Mouse (Mus musculus): ENCODE results near the gene Olfr573-ps1.

Gene Olfr573-ps1

DNA sequence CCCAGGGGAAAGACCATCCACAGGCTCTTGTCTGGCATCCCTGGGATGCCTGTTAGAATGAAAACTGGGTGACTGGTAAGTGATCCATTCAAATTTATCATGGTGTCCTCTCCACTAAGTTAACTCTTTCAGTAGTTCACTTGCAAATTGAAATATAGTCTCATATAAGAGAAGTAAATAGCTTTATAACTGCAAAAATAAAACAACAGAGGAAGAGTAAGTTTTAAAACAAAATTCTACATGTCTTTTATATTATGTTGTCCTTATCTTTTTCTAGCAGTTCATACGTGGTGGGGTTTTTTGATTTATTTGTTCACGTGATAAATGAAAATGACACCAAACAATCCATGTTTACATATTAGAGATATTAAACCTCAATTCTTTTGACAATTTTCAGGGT, at the start of gene Olfr573-ps1:
Gene Olfr573-ps1 (minus strand): TSS at position 101 of the 400 bp plus-strand sequence.
- DNase-seq, result no peak

- no peak for DNase-seq
These were observed 46.8 kb upstream of the Olfr573-ps1 start, which contains the start of gene Olfr578 for GRCm38 (mm10) chr7:102989224-102989623. Gene Olfr578, minus strand, starts transcription at chr7:102989324.

GRCm38 (mm10) chr7:102975843-102976242, 33.5 kb upstream of the Olfr573-ps1 start, which contains the start of gene Olfr577:
Gene Olfr577, minus strand, starts transcription at chr7:102975943.
- DNase-seq, result no peak

DNA sequence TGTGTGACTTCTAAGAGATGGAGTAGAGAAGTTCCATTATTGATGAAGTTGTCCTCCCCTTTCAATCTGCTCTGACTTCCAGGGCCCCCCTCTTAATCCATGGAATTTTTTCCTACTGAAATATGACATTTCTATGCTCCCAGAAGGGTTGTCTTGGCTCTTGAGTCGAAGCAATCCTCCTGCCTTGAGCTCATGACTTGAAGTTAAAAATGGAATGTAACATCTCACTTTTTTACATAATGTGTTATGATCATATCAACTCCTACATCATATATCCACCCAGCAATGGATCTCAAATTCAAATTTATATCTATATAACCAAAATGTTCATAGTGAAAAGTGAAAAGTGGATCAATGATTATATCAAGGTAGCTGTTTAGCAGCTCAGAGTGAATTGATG, 32.0 kb upstream of the Olfr573-ps1 start:
- DNase-seq, result no peak

DNA sequence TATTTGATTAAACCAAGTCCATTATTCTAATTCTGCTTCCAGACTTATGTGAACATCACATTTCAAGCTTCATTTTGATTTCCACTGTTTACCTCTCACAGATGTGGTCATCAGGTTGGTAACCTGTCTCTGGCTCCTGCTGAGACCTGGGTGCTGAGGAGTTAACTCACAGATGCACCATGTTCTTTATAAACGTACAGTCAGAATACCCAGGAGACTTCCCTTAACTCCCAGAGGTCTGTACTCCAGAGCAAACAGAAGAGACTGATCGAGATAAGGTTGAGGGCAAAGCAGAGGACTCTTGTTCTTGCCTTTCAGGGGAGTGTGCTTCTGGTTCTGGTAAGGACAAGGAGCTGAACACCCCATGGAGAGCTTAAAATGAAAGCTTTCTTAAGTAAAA, 20.0 kb upstream of the Olfr573-ps1 start, which contains the start of gene Olfr576:
Gene Olfr576 (plus strand): TSS at position 301 of the 400 bp plus-strand sequence.
- no peak for DNase-seq

DNA sequence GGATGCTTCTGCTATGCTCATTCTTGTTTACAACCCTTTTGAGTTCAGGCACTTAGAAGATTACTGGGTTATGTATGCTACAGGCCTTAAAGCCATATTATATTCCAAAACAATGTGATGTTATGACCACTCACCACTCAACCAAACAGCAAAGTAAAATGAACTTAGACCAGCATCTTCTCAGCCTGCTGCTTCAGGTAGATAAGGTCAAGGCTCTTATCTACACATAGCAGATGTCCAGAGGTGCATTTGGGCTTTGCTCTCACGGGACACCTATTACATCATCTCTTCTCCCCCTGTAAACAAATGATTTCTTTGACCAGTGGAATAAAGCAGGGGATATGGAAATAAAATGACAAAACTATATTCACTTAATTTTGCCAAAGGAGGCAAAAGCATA, 16.2 kb upstream of the Olfr573-ps1 start, which contains the start of gene Olfr575:
Gene Olfr575 (minus strand): TSS at position 183 of the 400 bp plus-strand sequence.
- no peak for DNase-seq

DNA sequence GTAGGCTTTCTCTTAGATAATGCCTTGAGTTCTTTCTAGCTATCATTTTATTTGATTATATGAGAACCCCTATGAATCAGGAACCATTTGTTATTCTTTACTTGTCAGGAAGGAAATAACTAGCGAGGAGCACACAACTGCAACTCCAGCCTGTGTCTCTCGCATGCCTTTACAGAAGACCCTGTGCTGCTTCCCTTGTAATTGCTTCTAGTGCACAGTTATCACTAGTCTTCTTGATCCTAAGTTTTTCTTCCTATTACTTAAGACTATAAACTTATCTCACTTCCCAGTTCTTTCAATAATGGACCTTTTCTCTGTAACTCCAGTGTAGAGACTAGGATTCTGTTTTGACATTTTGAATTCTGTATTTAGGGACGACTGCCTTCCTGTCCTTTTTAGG, 15.8 kb upstream of the Olfr573-ps1 start:
- no peak for DNase-seq

DNA sequence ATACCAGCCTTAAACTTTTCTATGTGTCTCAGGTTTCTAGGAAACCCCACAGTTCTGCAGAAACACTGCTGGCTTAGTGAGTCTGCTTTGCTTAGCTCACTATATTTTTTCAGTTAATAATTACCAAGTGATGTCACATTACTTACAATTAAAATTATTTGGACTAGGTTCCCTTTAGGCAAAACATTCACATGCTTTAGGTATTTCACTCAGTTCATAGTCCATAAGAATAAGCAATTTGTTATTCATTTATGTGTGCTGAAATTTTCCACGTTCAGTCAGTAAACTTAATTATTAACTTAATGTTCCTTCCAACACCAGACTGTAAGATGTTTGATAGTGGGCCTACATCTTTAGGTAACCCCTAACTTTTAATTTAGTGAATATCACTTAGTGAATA, 8.4 kb upstream of the Olfr573-ps1 start:
- no peak for DNase-seq

DNA sequence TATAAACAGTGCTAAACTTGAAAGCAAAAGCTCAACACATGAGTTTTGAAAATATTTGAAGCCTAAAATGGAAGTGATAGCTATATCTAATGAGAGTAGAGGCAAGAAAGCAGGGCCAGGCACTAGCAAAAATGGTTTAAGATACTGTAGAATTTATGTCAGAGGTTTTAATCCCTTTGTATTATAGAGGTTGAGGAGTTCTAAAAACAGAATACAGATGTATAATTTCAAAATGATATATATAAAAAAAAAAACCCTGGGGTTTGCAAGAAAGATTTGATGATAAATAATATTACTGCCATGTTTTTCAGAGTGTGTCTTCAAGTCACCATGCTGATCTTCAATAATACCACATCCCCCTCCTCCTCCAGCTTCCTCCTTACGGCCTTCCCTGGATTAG, 5.8 kb upstream of the Olfr573-ps1 start, which contains the start of gene Olfr574:
Gene Olfr574 (plus strand): TSS at position 301 of the 400 bp plus-strand sequence.
- DNase-seq, result no peak

DNA sequence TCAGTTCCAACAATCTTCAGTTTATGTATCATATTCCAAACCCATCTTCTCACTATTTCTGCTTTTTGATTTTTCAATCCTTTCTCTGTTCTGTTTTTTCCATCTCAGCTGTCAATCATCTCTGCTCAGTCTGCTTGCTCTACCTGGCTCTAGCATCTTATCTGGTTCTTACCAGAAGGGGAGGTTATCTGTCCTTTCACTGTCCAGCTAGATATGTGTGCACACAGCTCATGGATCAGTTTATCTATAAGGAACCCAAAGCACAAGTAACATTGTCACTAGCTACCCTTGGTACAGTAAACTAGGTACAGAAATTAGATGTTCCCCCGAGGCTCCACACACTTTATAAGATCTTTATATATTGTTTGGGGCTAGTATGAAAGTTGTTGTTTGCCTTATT, 1.0 kb upstream of the Olfr573-ps1 start:
- no peak for DNase-seq

DNA sequence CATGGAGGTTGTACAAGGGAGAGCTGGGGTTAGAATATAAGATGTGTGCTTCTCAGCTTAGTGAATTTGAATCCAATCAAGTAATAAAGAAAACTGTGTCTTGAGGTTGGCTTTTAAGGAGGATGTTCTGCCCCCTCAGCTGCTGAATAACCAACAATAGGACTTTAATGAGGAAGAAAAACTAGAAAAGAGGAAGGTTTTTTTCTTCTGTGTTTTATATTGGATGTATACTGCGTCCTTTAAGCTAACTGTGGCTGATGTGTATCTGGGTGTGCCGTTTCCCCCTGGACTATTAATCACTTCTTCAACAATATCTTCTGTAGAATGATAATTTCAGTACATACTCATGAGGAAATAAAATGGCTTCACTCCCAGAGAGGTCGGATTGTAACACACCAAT, 15.3 kb downstream of the Olfr573-ps1 start:
- DNase-seq, result no peak

DNA sequence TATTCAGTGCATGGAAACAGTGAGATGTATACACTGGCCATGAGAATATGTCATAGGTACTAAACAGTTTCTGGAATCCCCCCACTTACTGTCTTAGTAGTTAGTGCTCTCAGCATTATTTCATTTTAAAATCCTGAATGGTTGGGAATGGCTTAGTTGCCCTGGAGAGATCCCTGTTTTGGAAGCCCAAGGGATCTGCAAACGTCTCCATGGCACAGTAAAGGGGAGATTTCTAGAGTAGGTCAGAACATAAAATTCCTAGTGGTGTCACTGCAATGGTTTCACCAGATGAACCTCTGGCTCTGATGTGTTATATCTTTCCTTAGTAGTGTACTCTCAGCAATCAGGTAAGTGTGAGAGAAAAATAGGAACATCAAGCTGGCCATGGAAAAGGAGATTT, 18.3 kb downstream of the Olfr573-ps1 start, which contains the start of gene Olfr572:
Gene Olfr572 (plus strand): TSS at position 301 of the 400 bp plus-strand sequence.
- DNase-seq, result no peak

- peak; percentile 69 to 82 for DNase-seq
These were observed 22.7 kb downstream of the Olfr573-ps1 start for GRCm38 (mm10) chr7:102919632-102920031.

DNA sequence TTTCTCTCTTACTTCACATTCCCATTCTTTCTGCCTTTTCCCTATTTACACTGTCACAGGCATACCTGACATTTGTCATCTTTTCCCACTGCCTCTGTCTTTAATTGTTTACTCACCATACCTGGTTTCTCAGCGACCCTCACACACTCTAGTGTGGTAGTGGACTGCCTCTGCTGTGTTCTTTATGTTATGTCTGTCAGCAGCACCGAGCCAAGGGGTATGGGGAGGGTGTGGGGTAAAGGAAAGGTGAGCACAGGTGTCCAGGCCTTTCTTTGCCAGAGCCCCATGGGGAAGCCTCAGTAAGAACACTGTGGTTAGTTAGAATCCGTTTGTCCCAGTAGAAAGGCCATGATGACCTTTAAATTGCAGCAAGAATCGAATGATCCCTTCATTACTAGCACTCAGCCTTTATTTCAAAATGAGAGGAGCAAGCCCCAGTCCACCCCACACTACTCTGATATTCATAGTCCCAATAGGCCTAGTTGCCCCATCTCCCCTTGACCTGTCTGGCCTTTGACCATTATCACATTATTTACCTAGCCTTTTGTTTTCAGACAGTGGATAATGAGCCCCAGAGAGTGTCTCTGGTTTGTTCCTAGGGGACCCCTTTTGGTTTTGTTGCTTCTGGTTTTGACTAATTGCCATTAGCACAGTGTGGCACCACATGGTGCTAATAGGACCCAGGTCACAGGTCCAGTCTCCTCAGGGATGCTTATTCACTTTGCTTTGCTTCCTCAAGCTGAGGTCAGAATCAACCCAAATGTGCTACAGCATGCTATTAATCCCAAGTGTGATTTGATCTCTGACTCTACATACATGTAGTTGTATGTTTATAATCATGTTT, 25.1 kb downstream of the Olfr573-ps1 start, which contains the start of gene Olfr571:
Gene Olfr571 (minus strand): TSS at position 505 of the 844 bp plus-strand sequence.
- no peak for DNase-seq

DNA sequence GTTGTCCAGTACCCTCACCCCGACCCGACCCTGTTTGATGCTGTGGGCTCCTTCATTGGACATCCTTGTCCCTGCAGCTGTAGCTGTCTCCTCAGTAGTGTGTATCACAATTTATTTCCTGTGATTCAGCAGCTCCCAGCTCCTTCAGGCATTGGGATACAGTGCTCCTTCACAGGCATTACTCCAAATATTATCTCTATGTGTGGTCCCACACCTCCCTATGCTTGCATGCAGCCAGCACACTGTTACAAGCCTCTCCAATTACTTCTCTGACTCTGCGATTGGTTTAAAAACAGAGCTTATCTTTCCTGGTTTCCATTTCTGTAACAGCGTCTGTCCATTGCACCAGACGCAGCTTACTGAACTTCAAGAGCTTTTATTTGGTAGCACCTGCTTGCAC, 26.0 kb downstream of the Olfr573-ps1 start:
- no peak for DNase-seq

GRCm38 (mm10) chr7:102915261-102915660, 27.1 kb downstream of the Olfr573-ps1 start:
- no peak for DNase-seq
